Mouse (Mus musculus): ENCODE measurements around the gene Gm6351. TPM values are rescaled to one million over a fixed set of nuclear protein-coding genes. Genes with fewer than 3 reads are reported as not detected.
"Not testable (repeated sequence)": the region's sequence is repeated elsewhere in the genome, so short reads cannot be mapped to it uniquely, and the experiment has no call there.

The Gm6351 gene
- polyA plus RNA-seq (2012; rRNA removed), result not detected in 2 replicates

DNA sequence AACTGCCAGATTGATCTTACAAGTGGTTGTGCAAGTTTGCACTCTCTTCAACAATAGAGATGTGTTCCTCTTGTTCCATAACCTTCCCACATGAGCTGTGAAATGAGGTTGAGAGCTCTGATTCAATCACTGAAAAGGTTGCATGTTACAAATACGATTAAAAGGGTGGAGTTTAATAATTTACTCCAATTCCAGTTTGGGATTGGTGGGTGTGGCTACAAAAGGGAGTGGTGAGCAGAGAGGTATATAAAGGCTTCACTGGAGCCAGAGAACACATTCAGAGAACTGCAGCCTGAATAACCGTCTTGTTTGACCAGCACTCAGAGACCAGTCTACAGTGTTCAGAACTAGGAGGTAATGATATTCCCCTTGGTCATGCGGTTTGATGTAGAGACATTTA lies at the start of gene Gm6351:
Gm6351 (plus strand) TSS at position 301 of the 400 bp plus-strand sequence.
- H3K27me3 ChIP-seq (ENCODE audit: control insufficient read depth, insufficient read depth, low read length); H3K4me1 ChIP-seq (ENCODE audit: control insufficient read depth, insufficient read depth, low read length); DNase-seq; H3K4me3 ChIP-seq (replicated peaks; ENCODE audit: insufficient read depth, low read depth, low read length); H3K27ac ChIP-seq (ENCODE audit: insufficient read depth, low read length): not testable (repeated sequence)
- WGBS, result no CpG with 5 or more reads among the region's 3 CpGs

DNA sequence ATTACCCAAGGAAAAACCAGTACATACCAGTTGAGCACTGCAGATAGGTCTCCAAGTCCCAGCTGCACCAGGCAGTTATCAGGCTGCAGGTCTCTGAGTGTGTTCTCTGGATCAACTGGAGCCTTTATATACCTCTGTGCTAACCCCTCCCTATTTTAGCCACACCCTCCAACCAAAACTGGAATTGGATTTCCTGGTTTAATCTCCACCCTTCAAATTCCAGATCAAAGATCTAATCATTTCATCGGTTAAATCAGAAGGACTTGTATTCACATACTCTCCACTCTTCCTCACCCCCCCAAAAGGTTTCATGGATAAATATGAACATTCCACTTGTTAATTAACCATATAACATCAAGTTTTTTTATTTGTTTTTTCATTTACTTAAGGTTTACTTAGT lies 5.7 kb upstream of the Gm6351 start, which contains the start of gene BC061212:
BC061212 (minus strand) TSS at position 101 of the 400 bp plus-strand sequence.
- not testable (repeated sequence) for DNase-seq; H3K27ac ChIP-seq (ENCODE audit: insufficient read depth, low read length); H3K4me3 ChIP-seq (replicated peaks; ENCODE audit: insufficient read depth, low read depth, low read length); H3K4me1 ChIP-seq (ENCODE audit: control insufficient read depth, insufficient read depth, low read length); H3K27me3 ChIP-seq (ENCODE audit: control insufficient read depth, insufficient read depth, low read length)
- WGBS, result no CpG with 5 or more reads among the region's 1 CpGs

Other genes with a start within 250 kb of the Gm6351 start
- gene Gm7792, start 232.6 kb upstream of the Gm6351 start, polyA plus RNA-seq (2012; rRNA removed), result not detected in 2 replicates
- gene Gm16429, start 147.3 kb upstream of the Gm6351 start, polyA plus RNA-seq (2012; rRNA removed), result not detected in 2 replicates
- gene BC061212, start 5.8 kb upstream of the Gm6351 start, polyA plus RNA-seq (2012; rRNA removed), result not detected in 2 replicates
- not detected in 2 replicates for gene Gm3106, start 141.6 kb downstream of the Gm6351 start, polyA plus RNA-seq (2012; rRNA removed)
- gene A430089I19Rik, start 230.4 kb downstream of the Gm6351 start, polyA plus RNA-seq (2012; rRNA removed), result not detected in 2 replicates
- not detected in 2 replicates for gene Gm6502, start 238.1 kb downstream of the Gm6351 start, polyA plus RNA-seq (2012; rRNA removed)